Mouse (Mus musculus) midbrain, embryonic 16.5 days (tissue): Measurements from ENCODE around the gene Rarg. TPM values are rescaled to one million over a fixed set of nuclear protein-coding genes. Genes with fewer than 3 reads are reported as not detected.

Experiments used
- ATAC-seq: fragments of 200-750 bp; cut with Nextera tagmentation; 2 replicates; pipeline ENCODE4 v1.8.0; 2017; ENCODE audit warnings: moderate TSS enrichment
- H3K27ac ChIP-seq: fragments of 300-500 bp; sonication (generic); 2 replicates; pipeline ENCODE4 v1.5.1; 2014; ENCODE audit warnings: mild to moderate bottlenecking, low read length, mixed read lengths
- H3K27me3 ChIP-seq: fragments of 300-500 bp; sonication (generic); 2 replicates; pipeline ENCODE4 v1.6.1; 2014; ENCODE audit warnings: low read depth, low read length, mixed read lengths; ENCODE audit not compliant: control insufficient read depth, insufficient read depth
- H3K36me3 ChIP-seq: fragments of 300-500 bp; sonication (generic); 2 replicates; pipeline ENCODE4 v1.6.1; 2014; ENCODE audit warnings: mild to moderate bottlenecking, low read length, moderate library complexity, mixed read lengths; ENCODE audit not compliant: control insufficient read depth, insufficient read depth
- H3K4me1 ChIP-seq: fragments of 300-500 bp; sonication (generic); 2 replicates; pipeline ENCODE4 v1.6.1; 2014; ENCODE audit warnings: mild to moderate bottlenecking, low read length, mixed read lengths; ENCODE audit not compliant: control insufficient read depth, insufficient read depth
- H3K4me2 ChIP-seq: fragments of 300-500 bp; sonication (generic); 2 replicates; pipeline ENCODE4 v1.6.1; 2014; ENCODE audit warnings: mild to moderate bottlenecking, low read length, mixed read lengths
- H3K4me3 ChIP-seq: fragments of 300-500 bp; sonication (generic); 2 replicates; pipeline ENCODE4 v1.5.1; 2014; ENCODE audit warnings: low read depth, mild to moderate bottlenecking, low read length, moderate library complexity, mixed read lengths
- H3K9ac ChIP-seq: fragments of 300-500 bp; sonication (generic); 2 replicates; pipeline ENCODE4 v1.6.1; 2014; ENCODE audit warnings: low read depth, low read length, mixed read lengths
- H3K9me3 ChIP-seq: fragments of 300-500 bp; sonication (generic); replicated peaks from 2 replicates; pipeline ENCODE4 v1.6.1; 2014; ENCODE audit warnings: mild to moderate bottlenecking, low read length, mixed read lengths; ENCODE audit not compliant: control insufficient read depth, poor library complexity, severe bottlenecking
- WGBS: fragments of 180-500 bp; shearing (Covaris S2); extraction: QIAGEN DNeasy Blood & Tissue Kit; methylation state at CpG from one replicate; pipeline ENCODE4 v1.1.7; 2014; 5-methylcytosine and 5-hydroxymethylcytosine counted together
- polyA plus RNA-seq: library from polyadenylated mRNA; unstranded; fragments of >200 nt; fragmentation: Nextera tagmentation; extraction: Ambion mirVana; gene quantifications from 2 replicates; pipeline ENCODE4 v1.2.1, GENCODE M21; 2015

Gene Rarg
- polyA plus RNA-seq, 1 experiment from 2014 or later = 6.0 TPM

GRCm38 (mm10) chr15:102248131-102248811 is 9.0 kb downstream of the Rarg start:
- Histone ChIP-seq H3K27me3 (peaks cover 48% of the 10 kb centered on the region), H3K27ac (peak overlapping the region; percentile 59; the same call in 1 of the 2 replicates), H3K9ac (peak overlapping the region; percentile 72), H3K9me3 (no peaks in the 10 kb centered on the region), H3K36me3 (no peaks in the 10 kb centered on the region), H3K4me2 (peak overlapping the region; percentile 90), H3K4me1 (peaks cover 18% of the 10 kb centered on the region), H3K4me3 (peak overlapping the region; percentile 63)
- 7% methylated on average over 8 of the region's 8 CpGs for WGBS
- ATAC-seq = no peak

- under 1% methylated on average over 57 of the region's 65 CpGs for WGBS
- H3K36me3 ChIP-seq = no peaks in the 10 kb centered on the region
- H3K27me3 ChIP-seq = peaks cover 54% of the 10 kb centered on the region
- H3K4me3 ChIP-seq = peak overlapping the region; percentile 63
- peak overlapping the region; percentile 76 for H3K27ac ChIP-seq
- H3K4me2 ChIP-seq = peak overlapping the region; percentile 90
- no peaks in the 10 kb centered on the region for H3K9me3 ChIP-seq
- H3K4me1 ChIP-seq = peaks cover 18% of the 10 kb centered on the region
- peak overlapping the region; percentile 72 for H3K9ac ChIP-seq
- ATAC-seq = peak; percentile 33; the same call in 1 of the 2 replicates
These were observed 9.8 kb downstream of the Rarg start for GRCm38 (mm10) chr15:102247252-102248130.

- Histone ChIP-seq H3K27ac (peak overlapping the region; percentile 76), H3K9me3 (no peaks in the 10 kb centered on the region), H3K27me3 (peaks cover 57% of the 10 kb centered on the region), H3K4me1 (peaks cover 18% of the 10 kb centered on the region), H3K4me3 (peak overlapping the region; percentile 63), H3K4me2 (peak overlapping the region; percentile 90), H3K9ac (peak overlapping the region; percentile 72), H3K36me3 (no peaks in the 10 kb centered on the region)
- peak; percentile 87 for ATAC-seq
- WGBS = under 1% methylated on average over 23 of the region's 35 CpGs
These were observed 10.5 kb downstream of the Rarg start for GRCm38 (mm10) chr15:102246866-102247251.

GRCm38 (mm10) chr15:102245891-102246741 is 11.2 kb downstream of the Rarg start:
- Histone ChIP-seq H3K36me3 (no peaks in the 10 kb centered on the region), H3K9me3 (no peaks in the 10 kb centered on the region), H3K27ac (peak overlapping the region; percentile 76), H3K4me2 (peak overlapping the region; percentile 90), H3K4me3 (peak overlapping the region; percentile 63), H3K9ac (peak overlapping the region; percentile 72), H3K4me1 (peaks cover 18% of the 10 kb centered on the region), H3K27me3 (peaks cover 57% of the 10 kb centered on the region)
- WGBS = under 1% methylated on average over 37 of the region's 44 CpGs
- peak; percentile 88 for ATAC-seq

- H3K27ac ChIP-seq = peak overlapping the region; percentile 76; the same call in 1 of the 2 replicates
- peaks cover 18% of the 10 kb centered on the region for H3K4me1 ChIP-seq
- H3K36me3 ChIP-seq = no peaks in the 10 kb centered on the region
- peak overlapping the region; percentile 72 for H3K9ac ChIP-seq
- H3K27me3 ChIP-seq = peaks cover 57% of the 10 kb centered on the region
- peak overlapping the region; percentile 63 for H3K4me3 ChIP-seq
- 8% methylated on average over 14 of the region's 14 CpGs for WGBS
- H3K9me3 ChIP-seq = no peaks in the 10 kb centered on the region
- no peak for ATAC-seq
- peak overlapping the region; percentile 90 for H3K4me2 ChIP-seq
These were observed 11.8 kb downstream of the Rarg start for GRCm38 (mm10) chr15:102245461-102245881.

GRCm38 (mm10) chr15:102244306-102245191 is 12.8 kb downstream of the Rarg start:
- no peak for ATAC-seq
- peaks cover 18% of the 10 kb centered on the region for H3K4me1 ChIP-seq
- no peak overlapping the region for H3K27ac ChIP-seq
- no peaks in the 10 kb centered on the region for H3K9me3 ChIP-seq
- H3K27me3 ChIP-seq = peaks cover 51% of the 10 kb centered on the region
- peak overlapping the region; percentile 63 for H3K4me3 ChIP-seq
- peak overlapping the region; percentile 90 for H3K4me2 ChIP-seq
- 0 out of 2 replicates have a peak overlapping the region, but pooled peaks have one; percentile 22 for H3K9ac ChIP-seq
- 6% methylated on average over 15 of the region's 19 CpGs for WGBS
- no peaks in the 10 kb centered on the region for H3K36me3 ChIP-seq

- no peaks in the 10 kb centered on the region for H3K9me3 ChIP-seq
- 9% methylated on average over 21 of the region's 22 CpGs for WGBS
- peak overlapping the region; percentile 22 for H3K4me2 ChIP-seq
- peak overlapping the region; percentile 13; the same call in 1 of the 2 replicates for H3K9ac ChIP-seq
- no peaks in the 10 kb centered on the region for H3K36me3 ChIP-seq
- H3K27me3 ChIP-seq = peaks cover 44% of the 10 kb centered on the region
- ATAC-seq = no peak
- no peak overlapping the region for H3K27ac ChIP-seq
- H3K4me1 ChIP-seq = peaks cover 18% of the 10 kb centered on the region
- H3K4me3 ChIP-seq = no peak overlapping the region
These were observed 13.8 kb downstream of the Rarg start for GRCm38 (mm10) chr15:102243229-102244190.
